Mouse (Mus musculus): ENCODE data around the gene Sirt6. TPM values are rescaled to one million over a fixed set of nuclear protein-coding genes. Genes with fewer than 3 reads are reported as not detected.
"Not testable (repeated sequence)": the region's sequence is repeated elsewhere in the genome, so short reads cannot be mapped to it uniquely, and the experiment has no call there.

Gene Sirt6
- polyA plus RNA-seq, 1 experiment from 2014 or later, result 57.6 TPM

- 0 out of 2 replicates have a peak, but pooled peaks cover 4% of the 10 kb centered on the region for H3K36me3 ChIP-seq
- H3K9ac ChIP-seq, result peak overlapping the region; percentile 96
- H3K4me1 ChIP-seq (replicated peaks), result peaks cover 33% of the 10 kb centered on the region
- no peak for ATAC-seq (ENCODE audit: low read depth)
- peak overlapping the region; percentile 68 for H3K4me3 ChIP-seq
- 82% methylated on average over 8 of the region's 8 CpGs for WGBS
- peak overlapping the region; percentile 95 for H3K27ac ChIP-seq (replicated peaks)
- peak overlapping the region; percentile 92 for H3K4me2 ChIP-seq
- no peaks in the 10 kb centered on the region for H3K9me3 ChIP-seq
- H3K27me3 ChIP-seq, result no peaks in the 10 kb centered on the region; the same call in 1 of the 2 replicates
These were observed 14.5 kb upstream of the Sirt6 start for GRCm38 (mm10) chr10:81641978-81642647.

- Histone ChIP-seq H3K4me2 (peak overlapping the region; percentile 92), H3K36me3 (no peaks in the 10 kb centered on the region), H3K27me3 (no peaks in the 10 kb centered on the region; the same call in 1 of the 2 replicates), H3K9ac (peak overlapping the region; percentile 96), H3K4me3 (no peak overlapping the region), H3K27ac (replicated peaks) (no peak overlapping the region), H3K9me3 (no peaks in the 10 kb centered on the region), H3K4me1 (replicated peaks) (peaks cover 33% of the 10 kb centered on the region)
- ATAC-seq (ENCODE audit: low read depth), result no peak
- WGBS, result 87% methylated on average over 2 of the region's 2 CpGs
These were observed 14.0 kb upstream of the Sirt6 start for GRCm38 (mm10) chr10:81641566-81641965.

GRCm38 (mm10) chr10:81640825-81641224 lies 13.2 kb upstream of the Sirt6 start:
- H3K36me3 ChIP-seq; H3K4me2 ChIP-seq; H3K27me3 ChIP-seq; H3K27ac ChIP-seq (replicated peaks); ATAC-seq (ENCODE audit: low read depth); H3K9ac ChIP-seq; H3K4me3 ChIP-seq; H3K9me3 ChIP-seq: not testable (repeated sequence)
- peaks cover 33% of the 10 kb centered on the region for H3K4me1 ChIP-seq (replicated peaks)
- 41% methylated on average over 4 of the region's 4 CpGs for WGBS

- no peak overlapping the region for H3K4me2 ChIP-seq
- no peak for ATAC-seq (ENCODE audit: low read depth)
- no peak overlapping the region for H3K27ac ChIP-seq (replicated peaks)
- 71% methylated on average over 6 of the region's 6 CpGs for WGBS
- no peak overlapping the region for H3K4me3 ChIP-seq
- H3K9me3 ChIP-seq, result no peaks in the 10 kb centered on the region
- H3K36me3 ChIP-seq, result no peaks in the 10 kb centered on the region
- no peaks in the 10 kb centered on the region; the same call in 1 of the 2 replicates for H3K27me3 ChIP-seq
- peaks cover 34% of the 10 kb centered on the region for H3K4me1 ChIP-seq (replicated peaks)
- 0 out of 2 replicates have a peak overlapping the region, but pooled peaks have one; percentile 12 for H3K9ac ChIP-seq
These were observed 10.5 kb upstream of the Sirt6 start for GRCm38 (mm10) chr10:81638101-81638500.

GRCm38 (mm10) chr10:81636338-81636737 lies 8.7 kb upstream of the Sirt6 start:
- Histone ChIP-seq H3K9ac (no peak overlapping the region), H3K9me3 (no peaks in the 10 kb centered on the region), H3K4me3 (no peak overlapping the region), H3K4me1 (replicated peaks) (peaks cover 19% of the 10 kb centered on the region), H3K4me2 (no peak overlapping the region), H3K27me3 (peaks cover 9% of the 10 kb centered on the region; the same call in 1 of the 2 replicates), H3K27ac (replicated peaks) (no peak overlapping the region), H3K36me3 (no peaks in the 10 kb centered on the region)
- ATAC-seq (ENCODE audit: low read depth), result no peak
- 16% methylated on average over 8 of the region's 8 CpGs for WGBS

GRCm38 (mm10) chr10:81633253-81634099 lies 5.9 kb upstream of the Sirt6 start:
- Histone ChIP-seq H3K4me1 (replicated peaks) (peaks cover 17% of the 10 kb centered on the region), H3K27me3 (peaks cover 11% of the 10 kb centered on the region; the same call in 1 of the 2 replicates), H3K27ac (replicated peaks) (peak overlapping the region; percentile 56), H3K9ac (peak overlapping the region; percentile 62), H3K9me3 (no peaks in the 10 kb centered on the region), H3K4me3 (peak overlapping the region; percentile 39), H3K4me2 (peak overlapping the region; percentile 63), H3K36me3 (no peaks in the 10 kb centered on the region)
- WGBS, result 2% methylated on average over 37 of the region's 37 CpGs
- peak; percentile 83 for ATAC-seq (ENCODE audit: low read depth)

- H3K9me3 ChIP-seq, result no peaks in the 10 kb centered on the region
These were observed 793 bp upstream of the Sirt6 start, which contains the start of gene Ankrd24 for GRCm38 (mm10) chr10:81628390-81628789. Ankrd24 (plus strand) TSS chr10:81628540.

GRCm38 (mm10) chr10:81627836-81628220 lies 231 bp upstream of the Sirt6 start:
- Histone ChIP-seq H3K36me3 (peaks cover 31% of the 10 kb centered on the region), H3K27ac (replicated peaks) (peak overlapping the region; percentile 91), H3K4me1 (replicated peaks) (peaks cover 29% of the 10 kb centered on the region), H3K4me3 (peak overlapping the region; percentile 80), H3K4me2 (peak overlapping the region; percentile 89), H3K9ac (peak overlapping the region; percentile 91), H3K27me3 (peaks cover 11% of the 10 kb centered on the region; the same call in 1 of the 2 replicates), H3K9me3 (no peaks in the 10 kb centered on the region)
- 69% methylated on average over 7 of the region's 7 CpGs for WGBS
- peak; percentile 37 for ATAC-seq (ENCODE audit: low read depth)

More at GRCm38 (mm10) chr10:81628390-81628789, 793 bp upstream of the Sirt6 start, which contains the start of gene Ankrd24:
- Histone ChIP-seq H3K4me1 (replicated peaks) (peaks cover 34% of the 10 kb centered on the region), H3K4me2 (peak within 1 kb of the TSS; percentile 89), H3K36me3 (peaks cover 26% of the 10 kb centered on the region), H3K9ac (peak within 1 kb of the TSS; percentile 91), H3K4me3 (peak within 1 kb of the TSS; percentile 80), H3K27me3 (peaks cover 11% of the 10 kb centered on the region; the same call in 1 of the 2 replicates), H3K27ac (replicated peaks) (peak within 1 kb of the TSS; percentile 91)
- WGBS, result 83% methylated on average over 16 of the region's 16 CpGs
- 0 out of 2 replicates have a peak, but pooled peaks have one; percentile 1 for ATAC-seq (ENCODE audit: low read depth)

GRCm38 (mm10) chr10:81626101-81626993 lies 1.2 kb downstream of the Sirt6 start:
- H3K4me3 ChIP-seq, result peak overlapping the region; percentile 80
- no peaks in the 10 kb centered on the region for H3K9me3 ChIP-seq
- H3K9ac ChIP-seq, result peak overlapping the region; percentile 91
- peak overlapping the region; percentile 89 for H3K4me2 ChIP-seq
- peaks cover 29% of the 10 kb centered on the region for H3K4me1 ChIP-seq (replicated peaks)
- 90% methylated on average over 22 of the region's 22 CpGs for WGBS
- peaks cover 44% of the 10 kb centered on the region for H3K36me3 ChIP-seq
- 0 out of 2 replicates have a peak, but pooled peaks cover 2% of the 10 kb centered on the region for H3K27me3 ChIP-seq
- H3K27ac ChIP-seq (replicated peaks), result peak overlapping the region; percentile 91
- ATAC-seq (ENCODE audit: low read depth), result peak; percentile 21; the same call in 1 of the 2 replicates

- H3K9ac ChIP-seq, result no peak overlapping the region
- no peak for ATAC-seq (ENCODE audit: low read depth)
- 69% methylated on average over 8 of the region's 8 CpGs for WGBS
- H3K4me2 ChIP-seq, result no peak overlapping the region
- H3K4me1 ChIP-seq (replicated peaks), result peaks cover 26% of the 10 kb centered on the region
- peaks cover 55% of the 10 kb centered on the region for H3K36me3 ChIP-seq
- no peak overlapping the region for H3K4me3 ChIP-seq
- no peak overlapping the region for H3K27ac ChIP-seq (replicated peaks)
- no peaks in the 10 kb centered on the region for H3K27me3 ChIP-seq
- H3K9me3 ChIP-seq, result no peaks in the 10 kb centered on the region
These were observed 4.2 kb downstream of the Sirt6 start for GRCm38 (mm10) chr10:81623441-81623840.

GRCm38 (mm10) chr10:81620786-81621185 lies 6.8 kb downstream of the Sirt6 start:
- H3K4me3 ChIP-seq, result no peak overlapping the region
- H3K4me2 ChIP-seq, result no peak overlapping the region
- 60% methylated on average over 9 of the region's 9 CpGs for WGBS
- peaks cover 4% of the 10 kb centered on the region; the same call in 1 of the 2 replicates for H3K4me1 ChIP-seq (replicated peaks)
- peaks cover 53% of the 10 kb centered on the region for H3K36me3 ChIP-seq
- H3K9ac ChIP-seq, result no peak overlapping the region
- ATAC-seq (ENCODE audit: low read depth), result no peak
- no peaks in the 10 kb centered on the region for H3K27me3 ChIP-seq
- H3K27ac ChIP-seq (replicated peaks), result no peak overlapping the region
- H3K9me3 ChIP-seq, result no peaks in the 10 kb centered on the region
